Mouse (Mus musculus) yolk sac, embryonic 10.5 days (tissue): ENCODE measurements around the gene Scn4a.

Experiments used
- DNase-seq: peaks from one replicate; pipeline ENCODE4 v3.0.0-alpha.2; 2017; ENCODE audit warnings: low spot score

Gene Scn4a

DNA sequence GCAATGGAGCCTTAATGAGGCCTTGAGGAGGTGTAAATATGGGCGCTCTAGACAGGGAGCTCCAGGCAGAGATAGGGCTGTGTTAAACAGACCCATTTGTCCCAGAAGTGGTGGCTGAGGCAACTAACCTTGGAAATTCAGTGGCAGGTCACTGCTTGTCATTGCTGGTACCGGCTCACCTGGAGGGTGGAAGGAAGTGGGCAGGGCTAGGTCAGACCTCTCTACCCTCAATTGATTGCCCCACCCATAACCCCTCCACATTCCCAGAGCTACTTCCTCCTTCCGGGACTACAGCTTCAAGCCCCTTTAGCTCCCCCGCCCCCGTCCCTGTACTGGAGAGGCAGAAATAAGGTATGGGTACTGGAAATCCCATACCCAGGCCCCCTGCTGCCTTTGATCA, 39.6 kb downstream of the Scn4a start:
- no peak for DNase-seq

DNA sequence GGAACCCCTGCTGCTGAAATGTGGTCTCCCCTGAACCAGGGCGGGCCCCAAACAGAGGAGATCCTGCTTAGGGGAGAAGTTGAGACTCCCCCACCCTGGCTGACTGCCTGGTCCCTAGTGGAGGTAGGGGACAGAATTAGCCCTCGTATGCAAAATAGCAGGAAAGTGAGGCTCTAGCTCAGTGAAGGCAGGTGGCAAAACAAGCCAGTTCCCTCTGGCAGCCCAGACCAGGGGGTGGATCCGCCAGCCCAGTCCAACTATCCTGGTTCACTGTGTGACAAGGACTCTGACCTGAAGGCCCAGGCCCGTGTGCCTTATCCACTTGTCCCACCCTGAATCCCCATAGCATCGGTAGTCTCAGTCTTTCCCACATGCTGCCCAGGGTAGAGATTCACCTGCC, 43.0 kb downstream of the Scn4a start:
- no peak for DNase-seq

DNA sequence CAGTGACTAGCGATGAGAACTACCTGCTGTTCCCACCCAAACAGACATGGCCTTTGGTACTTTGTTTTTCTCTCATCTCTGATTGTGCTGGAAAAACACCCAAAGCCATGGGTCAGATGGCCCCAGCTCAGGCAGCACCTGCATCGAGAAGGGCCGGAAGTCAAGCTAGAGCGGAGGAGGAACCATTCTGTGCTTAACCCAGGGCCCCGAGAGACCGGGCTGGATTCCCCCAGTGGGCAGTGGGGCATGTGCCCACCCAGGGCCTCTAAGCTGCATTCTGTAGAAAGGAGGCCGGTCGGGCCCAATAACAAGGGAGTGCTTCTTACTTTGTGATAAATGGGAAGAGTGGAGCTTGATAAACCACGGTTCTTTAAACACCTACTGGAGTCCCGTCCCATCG, 44.9 kb downstream of the Scn4a start:
- no peak for DNase-seq

GRCm38 (mm10) chr11:106307432-106307831, 45.7 kb downstream of the Scn4a start:
- DNase-seq = no peak

DNA sequence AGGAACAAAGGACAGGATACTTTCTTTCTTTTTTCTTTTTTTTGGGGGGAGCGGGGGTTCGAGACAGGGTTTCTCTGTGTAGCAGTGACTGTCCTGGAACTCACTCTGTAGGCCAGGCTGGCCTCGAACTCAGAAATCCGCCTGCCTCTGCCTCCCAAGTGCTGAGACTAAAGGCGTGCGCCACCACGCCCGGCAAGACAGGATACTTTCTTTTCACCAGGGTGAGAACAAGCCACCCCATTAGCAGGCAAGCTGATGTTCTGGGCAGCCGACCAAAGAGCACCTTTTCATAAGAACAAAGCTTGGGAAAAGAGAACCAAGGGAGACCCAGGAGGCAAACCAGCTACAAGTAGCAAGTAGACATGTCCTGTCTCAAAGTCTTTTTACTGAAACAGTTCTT, 46.3 kb downstream of the Scn4a start:
- no peak for DNase-seq

GRCm38 (mm10) chr11:106306065-106306385, 47.1 kb downstream of the Scn4a start:
- no peak for DNase-seq

DNA sequence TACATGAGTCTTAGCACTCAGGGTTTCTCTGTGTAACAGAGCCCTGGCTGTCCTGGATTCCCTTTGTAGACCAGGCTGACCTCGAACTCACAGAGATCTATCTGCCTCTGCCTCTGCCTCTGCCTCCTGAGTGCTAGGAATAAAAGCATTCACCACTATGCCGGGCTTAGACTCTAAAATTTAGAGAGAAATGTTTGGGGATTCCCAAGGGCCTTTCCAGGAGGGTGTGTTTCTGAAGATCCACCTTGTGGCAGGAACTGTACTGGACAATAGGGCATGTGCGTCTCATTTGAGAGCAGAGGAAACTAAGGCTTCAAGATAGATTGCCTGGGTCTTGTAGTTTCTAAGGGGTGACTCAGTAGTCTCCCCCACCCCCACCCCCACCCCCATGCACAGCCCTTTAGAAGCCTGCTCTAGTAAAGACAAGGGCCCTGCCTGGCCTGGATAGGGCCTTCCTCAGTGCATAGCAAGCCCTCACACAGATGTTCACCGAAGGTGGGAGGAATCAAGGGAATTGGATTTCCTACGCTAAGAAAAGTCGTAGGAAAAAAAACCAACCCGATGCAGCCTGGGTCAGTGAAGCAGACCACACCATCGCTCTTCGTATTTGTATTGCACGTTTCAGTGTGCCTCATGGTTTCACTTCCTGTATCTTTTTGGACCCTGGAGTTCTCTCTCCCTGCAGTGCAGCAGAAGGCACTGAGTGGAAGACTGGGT, 47.6 kb downstream of the Scn4a start:
- no peak for DNase-seq

DNA sequence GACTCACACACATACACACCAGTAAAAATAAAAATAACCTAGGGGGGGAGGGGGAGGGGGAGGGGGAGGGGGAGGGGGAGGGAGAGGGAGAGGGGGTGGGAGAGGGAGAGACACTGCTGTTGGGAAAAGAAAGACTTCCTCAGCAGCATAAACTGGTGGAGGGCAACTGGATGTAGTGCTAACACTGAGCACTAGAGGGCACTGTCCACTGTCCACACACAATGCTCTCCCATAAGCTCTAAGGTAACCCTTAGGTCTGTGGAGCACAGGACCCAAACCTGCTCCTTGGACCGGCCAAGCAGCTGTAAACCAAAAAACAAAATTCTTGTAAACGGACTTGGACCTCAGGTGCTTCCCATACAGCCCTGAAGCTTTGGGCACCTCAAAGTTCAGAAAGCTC, 50.5 kb downstream of the Scn4a start:
- peak; percentile 42 for DNase-seq

DNA sequence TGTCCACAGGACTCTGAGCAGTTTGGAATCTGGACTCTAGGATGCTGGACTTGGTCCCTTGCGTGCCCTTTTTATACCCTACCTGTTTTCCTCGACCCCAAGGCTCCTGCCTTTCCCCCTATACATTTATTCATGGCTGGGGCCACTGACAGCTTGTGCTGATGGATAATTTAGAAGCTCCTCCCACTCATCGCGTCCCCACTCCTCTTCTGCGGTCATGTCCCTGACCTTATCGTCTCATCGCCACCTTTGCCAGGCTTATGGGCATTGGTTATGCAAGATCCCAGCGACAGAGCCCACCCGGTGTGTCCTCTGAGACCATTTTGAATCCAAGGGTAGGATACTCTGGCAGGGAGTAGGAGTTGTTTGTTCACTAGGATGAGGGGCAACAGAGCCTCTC, 51.3 kb downstream of the Scn4a start, which contains the start of gene Gh:
TSS of gene Gh (minus strand) at position 101 of the 400 bp plus-strand sequence.
- DNase-seq = no peak

- DNase-seq = no peak
Observed at GRCm38 (mm10) chr11:106291861-106292260, 61.2 kb downstream of the Scn4a start.

GRCm38 (mm10) chr11:106290376-106290775, 62.7 kb downstream of the Scn4a start:
- DNase-seq = no peak

DNA sequence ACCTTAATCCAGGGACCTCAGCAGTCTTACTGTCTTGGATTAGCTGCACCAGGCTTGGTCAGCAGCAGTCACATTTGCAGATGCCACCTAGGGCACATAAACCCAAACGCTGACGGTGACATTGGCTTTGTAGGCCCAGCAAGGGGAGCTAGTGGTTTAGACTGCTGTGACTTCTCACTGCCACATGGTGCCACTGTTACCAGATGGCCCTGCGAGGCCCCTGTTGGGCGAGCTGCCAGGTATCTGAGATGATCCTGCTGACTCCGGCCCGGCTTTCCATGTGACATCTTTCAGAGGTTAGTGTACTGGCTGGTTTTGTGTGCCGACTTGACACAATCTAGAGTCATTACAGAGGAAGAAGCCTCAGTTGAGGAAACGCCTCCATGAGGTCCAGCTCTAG, 63.7 kb downstream of the Scn4a start:
- no peak for DNase-seq

DNA sequence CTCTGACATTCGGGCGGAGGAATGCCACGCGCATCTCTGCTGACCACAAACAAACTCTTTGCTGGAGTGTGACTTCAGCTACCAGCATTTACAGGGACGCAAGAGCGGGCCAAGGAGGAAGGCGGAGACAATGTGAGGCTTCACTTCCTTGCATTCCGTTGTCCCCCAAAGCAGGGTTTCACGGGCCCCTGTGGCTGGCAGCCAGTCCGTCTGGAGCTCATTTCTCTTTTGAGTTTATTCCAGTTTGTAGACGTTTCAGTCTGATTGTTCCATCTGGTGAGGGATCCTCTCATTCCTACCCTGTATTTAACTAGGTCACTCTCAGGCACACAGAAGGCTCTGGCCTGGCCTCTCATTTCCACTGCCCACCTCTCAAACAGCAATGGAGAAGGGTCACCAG, 66.1 kb downstream of the Scn4a start:
- DNase-seq = no peak

DNA sequence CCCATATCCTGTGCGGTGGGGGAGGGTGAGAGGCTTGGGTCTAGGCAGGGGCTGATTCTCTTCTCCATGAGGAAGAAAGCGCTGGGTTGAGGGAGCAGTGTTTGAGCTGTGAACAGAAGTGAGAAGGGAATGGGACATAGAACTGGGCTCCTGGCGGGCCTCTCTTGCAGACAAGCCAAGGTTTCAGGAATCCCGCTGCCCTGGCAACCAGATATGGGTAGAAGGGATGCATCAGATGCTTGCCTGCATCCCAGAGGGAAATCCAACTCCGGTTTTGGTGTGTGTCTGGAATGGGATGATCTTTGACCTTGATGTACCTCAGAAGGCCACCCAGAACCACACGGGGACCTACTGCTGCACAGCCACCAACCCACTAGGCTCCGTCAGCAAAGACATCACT, 66.9 kb downstream of the Scn4a start:
- no peak for DNase-seq

DNA sequence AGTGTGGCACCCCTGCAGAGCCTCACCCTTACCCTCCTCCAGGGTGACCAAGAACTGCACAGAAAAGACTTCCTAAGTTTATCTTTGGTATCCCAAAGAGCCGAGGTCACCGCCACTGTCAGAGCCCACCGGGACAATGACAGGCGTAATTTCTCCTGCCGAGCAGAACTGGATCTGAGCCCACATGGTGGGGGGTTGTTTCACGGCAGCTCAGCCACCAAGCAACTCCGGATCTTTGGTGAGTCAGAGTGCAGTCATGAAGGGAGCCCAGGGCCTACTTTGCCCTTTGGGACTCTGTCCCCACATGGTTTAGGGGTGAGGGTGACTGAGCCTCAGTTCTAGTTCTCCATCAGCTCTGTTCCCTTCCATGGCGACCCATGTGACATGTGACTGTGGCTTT, 69.0 kb downstream of the Scn4a start:
- DNase-seq = no peak

- no peak for DNase-seq
Observed at GRCm38 (mm10) chr11:106283371-106283770, 69.7 kb downstream of the Scn4a start.

DNA sequence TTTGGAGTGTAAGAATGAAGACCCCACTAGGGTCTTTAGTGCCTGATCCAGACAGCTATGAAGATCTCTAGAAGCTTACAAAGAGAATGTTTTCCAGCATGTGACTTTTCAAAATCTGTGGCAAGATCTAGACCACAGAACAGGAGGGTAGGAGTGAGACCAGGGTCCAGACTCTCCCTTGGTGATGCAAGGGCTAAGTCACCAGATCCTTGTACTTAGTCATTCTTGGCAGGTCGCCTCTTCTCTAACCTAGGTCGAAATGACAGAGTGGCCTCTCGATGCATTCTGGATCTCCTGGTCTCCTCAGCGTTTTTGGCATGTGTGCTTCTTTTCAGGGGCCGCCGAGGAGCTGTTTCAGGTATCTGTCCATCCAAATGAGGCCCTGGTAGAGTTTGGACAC, 70.6 kb downstream of the Scn4a start:
- DNase-seq = no peak

- peak; percentile 89 for DNase-seq
Observed at GRCm38 (mm10) chr11:106276454-106276853, 76.6 kb downstream of the Scn4a start, which contains the start of gene Tcam1. Gene Tcam1, plus strand, starts transcription at chr11:106276672.

- DNase-seq = peak; percentile 46
Observed at GRCm38 (mm10) chr11:106274971-106275411, 78.1 kb downstream of the Scn4a start.

DNA sequence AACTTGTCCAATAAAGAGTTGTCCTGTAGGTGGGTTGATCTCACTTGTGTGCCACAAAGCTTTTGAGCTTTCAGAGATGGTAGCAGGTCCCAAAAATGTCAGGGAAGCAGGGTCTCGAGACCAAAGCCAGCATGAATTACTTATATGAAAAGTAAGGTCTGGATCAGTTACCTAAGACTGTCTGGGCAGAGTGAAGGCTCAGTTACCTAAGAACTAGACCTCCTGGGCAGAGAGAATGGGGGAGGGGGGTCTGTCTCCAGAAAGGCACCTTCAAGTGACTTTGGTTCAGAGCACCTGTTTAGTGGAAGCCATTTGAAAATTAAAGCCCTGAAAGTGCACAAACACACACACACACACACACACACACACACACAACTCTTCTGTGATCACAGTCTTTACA, 78.7 kb downstream of the Scn4a start:
- DNase-seq = no peak

DNA sequence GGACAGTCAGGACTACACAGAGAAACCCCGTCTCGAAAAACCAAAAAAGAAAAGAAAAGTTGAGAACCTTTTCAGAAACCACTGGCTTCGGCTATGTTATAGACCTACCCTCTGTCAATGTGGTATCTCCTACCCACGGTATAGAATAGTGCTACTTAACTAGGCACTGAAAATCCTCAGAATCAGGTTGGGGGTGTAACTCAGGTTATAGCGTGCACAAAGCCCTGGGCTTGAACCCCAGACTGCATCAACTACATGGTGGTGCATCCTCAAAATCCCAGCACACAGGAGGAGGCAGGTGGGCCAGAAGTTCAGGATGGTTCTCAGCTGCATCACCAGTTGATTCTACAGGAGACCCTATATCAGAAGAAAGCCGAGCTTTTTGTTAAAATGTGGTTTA, 79.3 kb downstream of the Scn4a start:
- DNase-seq = no peak

- no peak for DNase-seq
Observed at GRCm38 (mm10) chr11:106273311-106273684, 79.8 kb downstream of the Scn4a start.

- peak; percentile 100 for DNase-seq
Observed at GRCm38 (mm10) chr11:106272644-106273310, 80.3 kb downstream of the Scn4a start, which contains the start of gene Smarcd2. Gene Smarcd2, minus strand, starts transcription at chr11:106272972.
